Mouse (Mus musculus): ENCODE data around the gene Olfr920.

DNA sequence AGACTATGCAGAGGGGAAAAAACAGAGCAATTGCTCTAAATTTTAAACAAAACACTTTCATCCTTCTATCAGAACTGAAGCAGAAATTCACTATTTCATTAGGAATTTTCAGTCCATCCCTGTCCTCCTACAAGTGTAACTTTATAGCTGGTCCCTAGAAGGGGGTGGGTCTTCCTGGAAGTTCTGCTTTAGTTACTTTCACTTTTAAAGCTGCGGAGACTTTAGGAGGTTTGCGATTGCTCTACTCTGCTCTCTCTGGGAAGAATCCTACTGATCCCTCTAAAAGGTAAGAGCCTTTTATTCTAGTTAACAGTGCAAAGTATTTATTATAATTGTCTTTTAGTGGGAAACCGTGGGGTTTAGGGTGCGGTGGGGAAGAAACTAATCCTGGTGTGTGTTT lies 34.0 kb upstream of the Olfr920 start, which contains the start of gene Vwa5a:
- TF ChIP-seq EP300 (IDR thresholded peaks at IDR 0.05; ENCODE audit: low read depth), result no peak
- TF ChIP-seq CTCF (IDR thresholded peaks at IDR 0.05; ENCODE audit: low read depth), result no peak
